Mouse (Mus musculus) lung, embryonic 16.5 days (tissue): ENCODE data around the gene Mical3. TPM values are rescaled to one million over a fixed set of nuclear protein-coding genes. Genes with fewer than 3 reads are reported as not detected.

ENCODE experiments used
- ATAC-seq: fragments of 200-750 bp; cut with Nextera tagmentation; 2 replicates; pipeline ENCODE4 v1.8.0; 2017; ENCODE audit warnings: low read depth, mild to moderate bottlenecking, moderate library complexity
- H3K27ac ChIP-seq: fragments of 300-500 bp; sonication (generic); 2 replicates; pipeline ENCODE4 v1.5.1; 2014; ENCODE audit warnings: mild to moderate bottlenecking, control low read depth, low read length
- H3K27me3 ChIP-seq: fragments of 300-500 bp; sonication (generic); 2 replicates; pipeline ENCODE4 v1.6.1; 2014; ENCODE audit warnings: low read depth, low read length, mixed read lengths; ENCODE audit not compliant: control insufficient read depth, insufficient read depth
- H3K36me3 ChIP-seq: fragments of 300-500 bp; sonication (generic); 2 replicates; pipeline ENCODE4 v1.6.1; 2014; ENCODE audit warnings: low read length; ENCODE audit not compliant: control insufficient read depth, insufficient read depth
- H3K4me1 ChIP-seq: fragments of 300-500 bp; sonication (generic); replicated peaks from 2 replicates; pipeline ENCODE4 v1.6.1; 2014; ENCODE audit warnings: low read length, mixed read lengths; ENCODE audit not compliant: control insufficient read depth, insufficient read depth
- H3K4me2 ChIP-seq: fragments of 300-500 bp; sonication (generic); 2 replicates; pipeline ENCODE4 v1.6.1; 2014; ENCODE audit warnings: low read depth, low read length, control low read depth
- H3K4me3 ChIP-seq: fragments of 300-500 bp; sonication (generic); 2 replicates; pipeline ENCODE4 v1.5.1; 2014; ENCODE audit warnings: mild to moderate bottlenecking, low read length, control low read depth
- H3K9ac ChIP-seq: fragments of 300-500 bp; sonication (generic); 2 replicates; pipeline ENCODE4 v1.6.1; 2014; ENCODE audit warnings: low read length, control low read depth
- H3K9me3 ChIP-seq: fragments of 300-500 bp; sonication (generic); 2 replicates; pipeline ENCODE4 v1.6.1; 2016; ENCODE audit warnings: low read length; ENCODE audit not compliant: control insufficient read depth
- WGBS: fragments of 180-500 bp; shearing (Covaris S2); extraction: QIAGEN DNeasy Blood & Tissue Kit; methylation state at CpG from one replicate; pipeline ENCODE4 v1.1.7; 2014; 5-methylcytosine and 5-hydroxymethylcytosine counted together
- polyA plus RNA-seq: library from polyadenylated mRNA; unstranded; fragments of >200 nt; fragmentation: Nextera tagmentation; extraction: Ambion mirVana; gene quantifications from 2 replicates; pipeline ENCODE4 v1.2.1, GENCODE M21; 2015

Gene Mical3
- polyA plus RNA-seq, 1 experiment from 2014 or later = 15.9 TPM

- 87% methylated on average over 9 of the region's 9 CpGs for WGBS
- Histone ChIP-seq H3K4me2 (no peak overlapping the region), H3K9ac (no peak overlapping the region), H3K27me3 (no peaks in the 10 kb centered on the region), H3K9me3 (no peaks in the 10 kb centered on the region), H3K4me1 (peaks cover 67% of the 10 kb centered on the region), H3K27ac (0 out of 2 replicates have a peak overlapping the region, but pooled peaks have one; percentile 9), H3K4me3 (no peak overlapping the region), H3K36me3 (no peaks in the 10 kb centered on the region)
- no peak for ATAC-seq
These were observed 44.6 kb downstream of the Mical3 start for GRCm38 (mm10) chr6:121086226-121086625.

- no peak overlapping the region for H3K9ac ChIP-seq
- H3K27ac ChIP-seq = peak overlapping the region; percentile 92
- no peaks in the 10 kb centered on the region for H3K9me3 ChIP-seq
- WGBS = 44% methylated on average over 6 of the region's 6 CpGs
- H3K4me2 ChIP-seq = no peak overlapping the region
- no peaks in the 10 kb centered on the region; the same call in 1 of the 2 replicates for H3K36me3 ChIP-seq
- H3K4me3 ChIP-seq = no peak overlapping the region
- no peaks in the 10 kb centered on the region for H3K27me3 ChIP-seq
- peak; percentile 34 for ATAC-seq
- peaks cover 69% of the 10 kb centered on the region for H3K4me1 ChIP-seq
These were observed 46.7 kb downstream of the Mical3 start for GRCm38 (mm10) chr6:121084050-121084480.

- no peak overlapping the region for H3K4me3 ChIP-seq
- no peaks in the 10 kb centered on the region; the same call in 1 of the 2 replicates for H3K36me3 ChIP-seq
- WGBS = 56% methylated on average over 10 of the region's 10 CpGs
- H3K9me3 ChIP-seq = no peaks in the 10 kb centered on the region
- H3K4me2 ChIP-seq = no peak overlapping the region
- peak; percentile 21 for ATAC-seq
- peaks cover 66% of the 10 kb centered on the region for H3K4me1 ChIP-seq
- H3K27ac ChIP-seq = peak overlapping the region; percentile 92
- no peaks in the 10 kb centered on the region for H3K27me3 ChIP-seq
- peak overlapping the region; percentile 40; the same call in 1 of the 2 replicates for H3K9ac ChIP-seq
These were observed 48.7 kb downstream of the Mical3 start for GRCm38 (mm10) chr6:121082094-121082473.

DNA sequence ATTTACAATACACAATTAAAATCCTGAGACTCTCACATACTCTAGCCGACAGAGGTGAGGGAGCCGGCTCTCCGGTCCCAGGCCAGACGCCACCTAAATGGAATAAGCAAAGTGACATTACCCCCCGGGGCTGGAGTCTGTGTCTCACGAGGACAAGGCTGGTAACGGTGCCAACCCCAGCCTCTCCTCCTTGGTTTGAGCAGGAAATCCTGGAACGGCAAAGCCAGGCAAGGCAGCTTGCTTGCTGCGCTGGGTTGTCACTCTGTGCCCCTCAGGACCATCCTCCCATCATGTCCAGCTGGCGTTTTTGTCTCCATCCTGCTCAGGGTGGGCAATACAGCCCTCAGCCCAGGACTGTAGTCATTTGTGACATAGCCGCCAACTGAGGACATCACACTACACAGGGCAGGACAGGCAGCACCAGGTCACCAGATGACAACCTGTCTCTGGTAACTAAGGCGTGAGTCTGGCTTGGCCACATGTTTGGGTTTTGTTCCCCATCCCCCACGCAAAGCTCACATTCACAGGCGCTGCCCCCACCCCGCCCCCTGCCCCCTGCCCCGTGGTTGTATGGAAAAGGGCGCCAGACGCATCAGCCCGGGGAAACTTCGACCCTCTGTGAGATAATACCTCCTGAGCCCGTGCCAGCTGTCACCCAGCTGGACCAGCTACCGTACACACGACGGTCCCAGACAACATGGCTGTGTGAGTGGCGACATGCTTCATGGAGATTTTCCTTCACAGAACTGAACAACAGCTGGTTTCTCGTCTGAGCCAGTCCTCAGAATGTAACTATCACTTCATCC is 49.3 kb downstream of the Mical3 start:
- peaks cover 65% of the 10 kb centered on the region for H3K4me1 ChIP-seq

DNA sequence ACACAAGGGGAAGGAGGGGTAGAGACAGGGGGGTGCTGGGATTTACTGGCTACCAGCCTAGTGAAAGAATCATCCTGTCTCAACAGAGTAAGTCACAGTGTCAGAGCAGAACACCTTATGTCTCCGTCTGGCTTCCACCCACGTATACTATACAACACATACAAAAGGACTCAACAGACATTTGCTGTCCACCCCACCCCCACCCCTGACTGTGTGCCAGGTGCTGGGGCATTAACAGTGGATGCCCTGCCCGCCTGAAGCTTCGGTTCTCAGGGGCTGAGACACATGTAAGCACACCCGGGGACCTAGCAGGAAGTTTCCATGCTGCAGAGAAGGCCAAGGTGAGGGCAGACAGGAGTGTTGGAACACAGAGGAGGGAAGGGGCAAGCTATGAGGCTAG is 52.6 kb downstream of the Mical3 start:
- Histone ChIP-seq H3K27ac (no peak overlapping the region), H3K4me2 (no peak overlapping the region), H3K9me3 (no peaks in the 10 kb centered on the region), H3K9ac (no peak overlapping the region), H3K36me3 (no peaks in the 10 kb centered on the region; the same call in 1 of the 2 replicates), H3K4me1 (peaks cover 36% of the 10 kb centered on the region), H3K4me3 (no peak overlapping the region), H3K27me3 (no peaks in the 10 kb centered on the region)
- ATAC-seq = no peak
- 68% methylated on average over 5 of the region's 5 CpGs for WGBS

More for the DNA sequence above, 49.3 kb downstream of the Mical3 start:
- Histone ChIP-seq H3K27ac (peak overlapping the region; percentile 63), H3K4me2 (0 out of 2 replicates have a peak overlapping the region, but pooled peaks have one; percentile 2), H3K36me3 (no peaks in the 10 kb centered on the region; the same call in 1 of the 2 replicates), H3K4me3 (no peak overlapping the region), H3K9me3 (no peaks in the 10 kb centered on the region), H3K9ac (0 out of 2 replicates have a peak overlapping the region, but pooled peaks have one; percentile 14), H3K27me3 (no peaks in the 10 kb centered on the region)
- WGBS = 44% methylated on average over 26 of the region's 26 CpGs
- ATAC-seq = peak; percentile 87

- Histone ChIP-seq H3K4me3 (no peak overlapping the region), H3K9me3 (no peaks in the 10 kb centered on the region), H3K36me3 (no peaks in the 10 kb centered on the region; the same call in 1 of the 2 replicates), H3K27ac (no peak overlapping the region), H3K27me3 (no peaks in the 10 kb centered on the region), H3K4me2 (no peak overlapping the region), H3K4me1 (peaks cover 29% of the 10 kb centered on the region), H3K9ac (no peak overlapping the region)
- ATAC-seq = no peak
- WGBS = 69% methylated on average over 12 of the region's 12 CpGs
These were observed 53.8 kb downstream of the Mical3 start for GRCm38 (mm10) chr6:121076929-121077566.

DNA sequence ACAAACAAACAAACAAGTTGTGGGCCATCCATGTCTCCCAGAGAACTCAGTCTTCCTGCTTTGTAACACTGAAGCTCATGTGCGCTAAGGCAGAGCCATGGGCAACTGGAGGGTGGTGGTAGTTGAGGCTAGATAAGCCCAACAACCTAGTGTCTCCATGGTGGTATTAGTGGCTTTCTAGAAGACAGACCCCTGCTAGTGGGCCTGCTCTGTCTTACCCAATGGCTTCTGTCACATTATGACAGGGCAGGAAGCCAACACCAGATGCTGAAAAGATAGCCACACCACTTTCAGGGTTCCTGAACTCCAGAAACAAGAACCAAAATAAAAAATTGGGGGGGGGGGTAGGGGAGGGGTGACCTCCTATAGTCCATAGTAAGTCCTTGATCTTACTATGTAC is 55.0 kb downstream of the Mical3 start:
- H3K9me3 ChIP-seq = no peaks in the 10 kb centered on the region
- no peak overlapping the region for H3K9ac ChIP-seq
- WGBS = 100% methylated on average over 1 of the region's 1 CpGs
- H3K4me3 ChIP-seq = no peak overlapping the region
- H3K27me3 ChIP-seq = no peaks in the 10 kb centered on the region
- no peak overlapping the region for H3K4me2 ChIP-seq
- no peak overlapping the region for H3K27ac ChIP-seq
- no peaks in the 10 kb centered on the region; the same call in 1 of the 2 replicates for H3K36me3 ChIP-seq
- peaks cover 22% of the 10 kb centered on the region for H3K4me1 ChIP-seq
- ATAC-seq = no peak

DNA sequence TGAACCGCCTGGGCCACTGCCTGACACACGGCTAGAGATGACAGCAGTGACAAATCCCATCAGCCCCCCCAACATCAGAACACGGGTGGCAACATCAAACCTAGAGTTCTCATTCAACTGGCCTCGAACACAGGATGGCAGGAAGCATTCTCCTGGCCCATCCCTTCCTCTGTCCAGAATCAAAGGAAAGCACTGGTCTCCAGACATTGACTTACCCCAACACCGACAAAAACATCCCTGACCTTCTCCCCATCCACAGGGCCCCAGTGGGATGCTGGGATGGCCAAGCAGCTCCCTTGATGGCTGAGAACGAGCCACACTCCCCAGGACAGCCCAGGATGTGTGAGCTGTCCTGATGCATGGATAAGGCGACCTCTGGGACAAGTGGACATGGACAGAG is 57.5 kb downstream of the Mical3 start:
- Histone ChIP-seq H3K27ac (no peak overlapping the region), H3K4me1 (peaks cover 24% of the 10 kb centered on the region), H3K9ac (no peak overlapping the region), H3K4me2 (no peak overlapping the region), H3K27me3 (no peaks in the 10 kb centered on the region), H3K36me3 (no peaks in the 10 kb centered on the region), H3K9me3 (no peaks in the 10 kb centered on the region), H3K4me3 (no peak overlapping the region)
- WGBS = 64% methylated on average over 7 of the region's 7 CpGs
- ATAC-seq = no peak

GRCm38 (mm10) chr6:121072615-121073014 is 58.2 kb downstream of the Mical3 start:
- WGBS = 71% methylated on average over 2 of the region's 2 CpGs
- Histone ChIP-seq H3K4me2 (no peak overlapping the region), H3K4me1 (peaks cover 29% of the 10 kb centered on the region), H3K4me3 (no peak overlapping the region), H3K27me3 (no peaks in the 10 kb centered on the region), H3K9me3 (no peaks in the 10 kb centered on the region), H3K27ac (no peak overlapping the region), H3K9ac (no peak overlapping the region), H3K36me3 (no peaks in the 10 kb centered on the region)
- ATAC-seq = no peak
